Mouse (Mus musculus) liver, postnatal 0 days (tissue): ENCODE measurements around the gene Pdf.

Experiments
- CTCF ChIP-seq: sonication (generic); IDR thresholded peaks from 2 replicates; pipeline ENCODE4 v1.5.1; 2016; ENCODE audit warnings: antibody characterized with exemption, low read depth
- EP300 ChIP-seq: IDR thresholded peaks from 2 replicates; pipeline ENCODE4 v1.6.1; 2016; ENCODE audit warnings: antibody characterized with exemption, low read depth, mild to moderate bottlenecking

DNA sequence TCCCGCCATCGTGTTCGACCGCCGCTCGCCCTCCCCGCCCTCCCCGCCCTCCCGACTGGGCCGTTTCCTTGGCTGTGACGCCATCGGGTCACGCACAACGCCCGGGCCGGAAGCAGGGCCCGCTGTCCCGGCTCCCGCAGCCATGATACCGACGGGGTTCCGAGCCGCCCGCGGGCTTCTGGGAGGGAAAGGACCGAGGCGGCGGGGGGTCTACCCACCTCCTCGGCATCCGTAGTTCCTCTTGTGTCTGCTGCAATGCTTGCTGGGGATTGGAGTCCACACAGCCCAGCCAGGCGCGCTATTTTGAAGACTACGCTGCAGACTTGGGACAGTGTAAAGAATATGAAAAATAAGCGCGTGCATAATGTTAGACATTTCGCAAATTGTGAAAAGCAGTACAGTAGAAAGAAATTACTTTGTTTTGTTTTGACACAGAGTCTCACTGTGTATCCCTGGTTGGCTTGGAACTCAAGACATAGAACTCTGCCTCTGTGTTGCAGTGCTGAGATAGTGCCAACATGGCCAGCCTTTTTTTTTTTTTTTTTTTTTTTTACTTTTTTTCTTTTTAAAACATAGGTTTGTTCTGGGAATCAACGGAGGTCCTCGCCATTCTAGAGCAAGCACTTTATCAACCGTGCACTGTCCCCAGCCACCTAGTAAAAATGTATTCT lies 48.1 kb upstream of the Pdf start, which contains the start of gene Terf2:
- no peak for TF ChIP-seq CTCF
- no peak for TF ChIP-seq EP300
